Mouse (Mus musculus) gonadal fat pad, adult 2 months (tissue): ENCODE results near the gene Zfp335. TPM values are rescaled to one million over a fixed set of nuclear protein-coding genes. Genes with fewer than 3 reads are reported as not detected.
"Not testable (repeated sequence)": the region's sequence is repeated elsewhere in the genome, so short reads cannot be mapped to it uniquely, and the experiment has no call there.

Experiments
- DNase-seq: peaks from one replicate; pipeline ENCODE4 v3.0.0-alpha.2; 2012; ENCODE audit warnings: low read depth
- polyA plus RNA-seq: library from polyadenylated mRNA; depleted of rRNA; stranded (reverse); fragments of >200 nt; gene quantifications from 2 replicates; pipeline ENCODE4 v1.2.3, GENCODE M21; 2012; rRNA removed

Zfp335 gene
- polyA plus RNA-seq, 1 experiment = 21.7 TPM

DNA sequence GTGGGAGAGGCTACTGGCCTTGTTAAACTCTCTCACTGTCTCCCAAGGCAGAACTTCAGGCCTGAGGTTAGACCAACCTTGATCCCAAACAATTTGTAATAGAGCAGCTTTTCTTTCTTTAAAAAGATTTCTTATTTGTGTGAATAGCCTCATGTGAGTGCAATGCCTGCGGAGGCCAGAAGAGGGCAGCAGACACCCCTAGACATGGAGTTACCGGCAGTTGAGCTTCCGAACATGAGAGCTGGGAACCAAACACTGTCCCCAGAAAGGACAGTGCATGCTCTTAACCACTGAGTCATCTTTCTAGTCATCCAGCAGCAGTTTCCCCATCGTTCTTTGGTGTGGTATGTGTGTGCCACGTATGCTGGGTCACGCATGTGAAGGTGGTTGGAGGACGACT lies 44.0 kb downstream of the Zfp335 start:
- DNase-seq = no peak

DNA sequence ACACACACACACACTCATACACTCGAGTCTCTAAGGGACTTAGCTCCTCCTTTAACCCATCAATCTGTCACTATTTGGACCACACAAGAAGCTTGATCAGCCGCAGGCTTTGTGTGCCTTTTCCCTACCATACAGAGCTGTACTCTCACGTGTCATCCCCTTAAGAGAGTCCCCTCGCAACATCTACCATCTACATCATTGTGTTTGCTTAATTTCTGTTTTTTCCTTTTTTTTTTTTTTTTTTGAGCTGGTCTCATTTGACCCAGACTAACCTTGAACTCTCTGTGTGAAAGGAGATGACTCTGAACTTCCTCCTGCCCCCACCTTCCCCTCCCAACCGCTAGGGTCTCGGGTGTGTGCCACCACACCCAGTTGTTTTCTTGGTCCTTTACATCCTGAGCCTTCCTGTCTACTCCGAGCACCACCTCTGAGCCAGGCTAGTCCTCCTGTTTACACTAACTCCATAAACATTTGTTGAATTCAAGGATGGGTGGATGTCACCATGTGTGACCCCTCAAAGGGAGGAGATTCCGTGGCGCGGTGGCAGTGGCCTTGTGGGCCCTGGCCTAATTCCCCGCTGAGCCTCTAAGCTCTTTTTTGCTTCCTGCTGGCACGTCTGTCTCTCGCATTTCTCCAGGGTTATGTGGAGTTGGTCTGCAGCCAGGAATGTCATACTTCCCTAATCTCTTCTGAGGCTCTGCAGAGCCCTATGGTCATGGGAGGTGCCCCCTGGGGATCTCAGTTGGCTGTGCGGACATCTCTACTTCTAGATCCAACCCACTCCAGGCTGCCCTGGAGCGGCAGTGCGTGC lies 44.6 kb downstream of the Zfp335 start:
- no peak for DNase-seq

DNA sequence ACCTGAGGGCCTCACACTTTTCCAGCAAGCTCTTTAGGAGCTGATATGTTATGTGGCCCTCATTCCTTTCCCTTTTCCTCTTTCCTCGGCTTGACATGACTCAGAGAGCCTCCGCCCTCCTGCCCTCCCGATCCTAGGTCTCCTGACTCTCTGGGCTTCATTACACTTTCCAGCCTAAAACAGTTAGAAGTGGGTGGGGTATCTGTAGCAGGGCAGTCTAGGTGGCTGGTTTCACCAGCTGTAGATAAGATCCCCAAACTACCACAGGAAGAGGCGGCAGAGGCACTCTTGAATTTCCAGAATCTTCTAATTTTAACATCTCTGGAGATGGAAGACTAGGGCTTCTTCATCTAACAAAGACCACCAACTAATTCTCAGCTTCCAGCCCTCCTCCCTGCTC lies 47.0 kb downstream of the Zfp335 start:
- DNase-seq = no peak

DNA sequence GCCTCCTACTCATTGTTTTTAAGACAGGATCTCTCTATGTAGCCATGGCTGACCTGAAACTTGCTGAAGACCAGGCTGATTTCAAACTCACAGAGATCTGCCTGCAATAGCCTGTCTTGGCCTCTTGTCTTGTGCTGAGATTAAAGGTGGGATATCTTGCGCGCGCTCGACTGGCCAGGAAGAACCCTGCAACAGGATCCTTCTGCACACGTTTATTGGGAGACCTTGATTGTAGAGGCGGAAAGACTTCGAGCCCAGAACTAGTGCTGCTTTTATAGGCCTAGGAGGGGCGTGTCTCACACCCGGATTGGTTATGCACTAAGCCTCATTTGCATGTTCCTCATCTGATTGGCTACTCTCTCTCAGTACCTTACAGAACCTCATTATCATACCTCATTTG lies 48.1 kb downstream of the Zfp335 start:
- DNase-seq = not testable (repeated sequence)

DNA sequence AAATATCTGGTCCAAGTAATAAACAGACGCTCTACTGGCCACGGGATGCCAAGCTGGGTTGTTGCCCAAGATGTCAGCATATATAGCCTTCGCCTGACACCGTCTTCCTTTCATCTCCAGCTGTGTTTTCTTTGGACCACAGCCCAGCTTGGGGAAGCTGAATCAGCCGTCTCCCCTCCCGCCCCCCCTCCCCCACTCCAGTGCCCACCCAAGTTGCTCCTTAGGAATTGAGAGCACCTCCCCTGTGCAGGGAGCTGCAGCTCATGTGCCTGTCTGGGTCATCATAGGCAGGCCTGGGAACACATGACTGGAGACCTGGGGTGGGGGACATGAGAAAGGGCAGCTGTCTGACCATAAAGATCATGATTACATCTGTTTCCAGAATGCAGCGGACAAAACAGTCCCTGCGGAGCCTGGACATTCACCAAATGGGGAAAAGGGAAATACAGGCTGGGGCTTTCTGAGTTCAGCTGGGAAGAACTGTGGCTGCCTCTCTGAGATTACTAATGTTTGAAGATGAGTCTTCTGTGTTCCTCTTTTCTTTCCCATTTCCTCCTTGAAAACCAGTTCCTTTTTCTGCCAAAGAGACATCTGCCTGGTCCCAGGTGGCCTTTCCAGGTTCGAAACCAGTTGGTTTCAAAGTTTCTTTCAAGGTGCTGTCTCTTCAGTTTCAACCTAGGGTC lies 49.2 kb downstream of the Zfp335 start:
- DNase-seq = no peak

DNA sequence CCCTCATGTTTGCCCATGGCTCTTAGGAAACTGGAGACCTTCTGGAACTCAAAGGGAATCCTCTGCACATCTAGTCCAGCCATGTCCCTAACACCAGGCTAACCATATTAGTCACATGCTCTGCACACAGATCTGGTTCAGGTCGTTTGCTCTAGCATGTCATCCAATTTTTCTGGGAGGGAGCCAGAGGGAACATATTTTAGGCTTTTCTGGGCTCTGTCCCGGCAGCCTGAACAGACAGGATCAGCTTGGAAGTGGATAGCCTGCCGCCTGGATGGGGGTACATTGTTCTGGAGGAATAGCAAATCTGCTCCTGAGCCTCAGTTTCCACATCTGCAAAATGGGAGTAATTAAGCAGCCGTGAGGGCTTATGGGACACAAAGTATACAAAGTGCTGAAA lies 50.5 kb downstream of the Zfp335 start:
- DNase-seq = no peak

DNA sequence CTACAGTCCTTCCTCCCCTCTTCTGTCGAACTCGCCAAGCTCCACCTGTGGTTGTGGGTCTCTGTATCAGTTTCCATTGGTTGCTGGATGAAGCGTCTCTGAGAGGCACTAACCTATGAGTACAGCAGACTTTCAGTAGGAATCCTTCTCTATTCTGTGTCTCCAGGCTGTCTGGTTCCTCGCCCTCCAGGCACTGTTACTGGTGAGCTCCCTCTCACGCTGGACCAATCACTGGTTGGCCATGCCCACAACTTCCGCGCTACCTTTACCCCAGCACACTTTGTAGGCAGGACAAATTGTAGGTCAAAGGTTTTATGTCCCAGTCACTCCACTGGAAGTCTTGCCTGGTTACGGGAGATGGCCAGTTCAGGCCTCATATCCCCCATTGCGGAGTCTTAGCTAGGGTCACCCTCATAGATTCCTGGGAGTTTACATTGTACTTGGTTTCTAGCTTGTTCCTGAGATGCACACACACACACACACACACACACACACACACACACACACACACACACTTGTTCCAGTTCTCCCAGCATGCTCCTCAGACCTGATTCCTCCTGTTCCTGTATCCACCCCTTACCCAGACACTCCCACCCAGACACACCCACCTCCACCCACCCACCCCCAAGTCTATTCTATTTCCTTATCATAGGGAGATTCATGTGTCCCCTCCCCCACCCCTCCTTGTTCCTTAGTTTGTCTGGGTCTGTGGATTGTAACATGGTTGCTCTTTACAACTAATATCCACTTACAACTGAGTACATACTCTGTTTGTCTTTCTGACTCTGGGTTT lies 51.7 kb downstream of the Zfp335 start:
- DNase-seq = no peak

DNA sequence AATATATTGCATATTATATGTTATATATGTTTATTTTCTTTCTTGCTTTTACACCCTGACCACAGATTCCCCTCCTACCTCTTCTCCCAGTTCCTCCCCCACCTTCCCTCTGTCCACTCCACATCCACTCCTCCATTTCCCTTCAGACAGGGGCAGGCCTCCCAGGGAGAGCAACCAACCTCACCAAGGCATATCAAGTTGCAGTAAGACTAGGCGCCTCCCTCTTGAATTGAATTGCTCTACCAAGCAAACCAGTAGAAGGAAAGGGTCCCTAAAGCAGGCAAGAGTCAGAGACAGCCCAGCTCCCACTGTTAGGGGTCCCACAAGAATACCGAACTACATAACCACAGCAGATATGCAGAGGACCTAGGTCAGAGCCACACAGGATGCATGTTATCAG lies 52.4 kb downstream of the Zfp335 start:
- no peak for DNase-seq

DNA sequence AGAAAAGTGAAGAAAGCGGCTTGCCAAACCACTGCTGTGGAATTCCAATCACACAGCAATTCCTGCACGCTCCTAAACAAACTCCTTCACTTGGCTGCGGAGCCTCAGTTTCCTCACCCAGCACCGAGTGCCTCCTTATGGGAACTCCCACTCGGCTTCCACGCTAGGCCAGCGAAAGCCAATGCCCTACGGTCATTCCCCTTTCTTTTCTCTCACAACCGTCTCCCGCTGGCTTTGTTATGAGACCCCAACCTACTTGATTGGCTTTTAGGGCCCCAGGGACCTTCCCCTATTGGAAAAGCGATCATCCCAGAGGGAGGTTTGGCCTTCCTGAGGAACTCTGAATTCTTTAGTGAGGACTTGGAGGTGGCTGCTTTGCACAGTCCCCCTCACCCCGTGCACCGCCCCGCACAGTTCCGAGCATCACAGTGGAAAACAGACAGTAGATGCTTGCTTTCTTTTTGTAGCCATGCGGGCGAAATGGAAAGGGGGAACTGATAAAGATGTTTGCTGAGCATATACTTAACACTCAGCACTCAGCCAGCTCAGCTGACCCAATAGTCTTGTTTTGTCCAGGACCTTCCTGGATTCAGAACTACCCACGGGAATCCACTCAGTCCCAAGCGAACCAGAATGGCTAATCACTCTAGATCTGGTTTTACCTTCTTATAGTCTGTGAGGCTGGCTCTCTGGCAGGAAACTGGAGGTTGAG lies 53.6 kb downstream of the Zfp335 start:
- DNase-seq = no peak

DNA sequence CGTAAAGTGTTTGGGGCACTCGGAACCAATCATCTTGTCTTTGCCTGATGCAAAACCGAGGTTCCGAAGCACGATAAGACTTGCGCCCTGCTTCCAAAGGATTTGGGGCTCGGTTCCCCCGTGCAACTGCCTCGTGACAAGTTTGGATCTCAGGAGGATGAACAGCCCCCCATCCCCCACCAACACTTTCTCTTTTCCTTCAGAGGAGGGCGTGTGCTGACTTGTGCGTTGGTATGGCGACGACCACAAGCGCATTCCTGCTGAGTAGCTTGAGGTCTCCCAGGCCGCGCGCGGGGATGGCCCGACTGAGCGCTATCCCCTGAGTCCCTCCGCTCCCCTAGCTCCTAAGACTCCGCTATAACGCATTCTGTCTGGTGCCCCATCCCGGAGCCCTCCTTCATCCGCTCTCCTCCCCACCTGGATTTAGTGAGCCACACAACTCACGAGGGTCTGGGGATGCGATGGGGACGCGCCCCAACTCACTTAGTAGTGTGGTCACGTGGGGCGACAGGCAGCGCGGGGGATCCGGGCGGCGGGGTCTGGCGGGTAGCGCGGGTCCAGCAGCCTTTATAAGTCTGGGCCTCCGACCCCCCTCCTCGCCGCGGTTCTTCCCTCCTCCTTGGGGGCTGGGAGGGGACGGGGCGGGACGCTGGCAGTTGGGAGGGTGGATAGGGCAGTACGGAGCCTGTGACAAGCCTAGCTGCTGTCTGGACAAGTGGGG lies 54.3 kb downstream of the Zfp335 start, which contains the start of gene Pltp:
TSS of gene Pltp (minus strand) at position 611 of the 721 bp plus-strand sequence.
- DNase-seq = no peak

DNA sequence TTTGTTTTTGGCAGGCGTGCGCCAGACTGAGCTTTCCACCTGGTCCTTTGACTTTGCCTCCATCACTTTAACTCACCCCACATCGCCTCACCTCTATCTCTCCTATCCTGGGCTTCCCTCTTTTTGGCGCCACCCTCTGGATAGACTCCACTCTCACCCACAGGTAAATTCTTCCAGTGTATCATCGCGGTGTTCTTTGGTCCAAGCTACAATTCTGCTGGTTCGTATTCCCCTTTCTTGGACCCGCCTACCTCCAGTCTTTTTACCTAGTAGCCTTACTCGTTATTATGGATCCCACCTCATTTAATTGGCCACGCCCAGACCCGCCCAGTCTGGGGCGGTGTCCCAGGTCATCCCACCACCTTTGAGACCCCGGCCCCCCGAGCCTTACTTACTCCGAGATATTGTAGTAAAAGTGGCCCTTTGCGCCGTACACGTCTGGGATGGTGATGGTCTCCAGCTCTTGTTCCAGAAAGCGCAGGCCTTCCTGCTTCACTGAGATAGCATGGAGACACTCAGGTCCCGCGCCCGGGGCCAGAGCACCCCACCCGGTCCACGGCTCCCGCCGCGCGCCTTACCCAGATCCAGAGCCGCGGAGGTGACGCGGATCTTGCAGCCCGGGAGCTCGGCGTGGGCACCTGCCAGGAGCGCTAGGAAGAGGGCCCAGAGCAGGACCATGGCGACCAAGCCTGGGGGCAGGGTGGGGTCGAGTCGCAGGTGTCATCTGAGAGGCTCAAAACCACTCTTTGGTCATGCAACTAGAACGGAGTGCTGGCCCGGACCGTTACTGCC lies 55.1 kb downstream of the Zfp335 start:
- no peak for DNase-seq

DNA sequence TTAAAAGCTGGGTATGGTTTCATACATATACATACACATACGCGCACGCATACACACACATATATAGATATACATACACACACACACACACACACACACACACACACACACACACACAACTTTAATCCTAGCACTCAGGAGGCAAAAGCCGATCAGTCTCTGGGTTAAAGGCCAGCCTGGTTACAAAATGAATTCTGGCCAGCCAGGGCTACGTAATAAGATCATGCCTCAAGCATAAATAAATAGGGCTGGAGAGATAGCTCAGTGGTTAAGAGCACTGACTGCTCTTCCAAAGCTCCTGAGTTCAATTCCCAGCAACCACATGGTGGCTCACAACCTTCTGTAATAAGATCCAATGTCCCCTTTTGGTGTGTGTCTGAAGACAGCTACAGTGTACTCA lies 56.0 kb downstream of the Zfp335 start:
- DNase-seq = not testable (repeated sequence)

DNA sequence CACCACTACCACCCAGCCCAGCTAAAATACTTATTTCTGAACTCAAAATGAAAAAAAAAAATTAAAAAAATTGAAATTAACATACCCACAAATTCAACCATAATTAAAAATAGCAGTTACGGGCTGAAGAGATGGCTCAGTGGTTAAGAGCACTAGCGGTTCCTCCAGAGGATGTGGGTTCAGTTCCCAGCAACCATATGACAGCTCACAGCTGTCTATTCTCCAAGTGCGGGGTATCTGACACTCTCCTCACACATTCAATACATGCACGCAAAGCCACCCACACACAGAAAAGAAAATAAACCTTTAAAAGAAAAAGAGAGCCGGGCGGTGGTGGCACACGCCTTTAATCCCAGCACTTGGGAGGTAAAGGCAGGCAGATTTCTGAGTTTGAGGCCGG lies 61.5 kb downstream of the Zfp335 start:
- no peak for DNase-seq

DNA sequence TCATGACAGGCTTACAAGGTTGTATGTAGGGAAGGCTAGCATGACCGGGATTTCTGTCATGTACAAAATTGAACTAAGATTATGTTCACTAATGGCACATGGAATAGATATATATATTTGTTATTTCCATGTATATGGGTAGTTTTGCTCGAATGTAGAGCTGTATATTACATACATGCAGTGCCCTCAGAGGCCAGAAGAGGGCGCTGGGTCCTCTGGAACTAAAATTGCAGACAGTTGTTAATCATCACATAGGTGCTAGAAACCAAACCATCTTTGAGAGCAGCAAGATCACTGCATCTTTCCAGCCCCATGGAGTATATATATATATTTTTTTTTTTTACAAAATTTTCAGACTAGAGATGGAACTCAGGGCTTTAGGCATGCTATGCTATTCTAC lies 65.8 kb downstream of the Zfp335 start:
- no peak for DNase-seq

Other genes starting within 250 kb of the Zfp335 start
- 6.6 and 15.6 TPM in 2 replicates for gene Wfdc11, start 237.7 kb downstream of the Zfp335 start, polyA plus RNA-seq
- gene Wfdc13, start 226.7 kb downstream of the Zfp335 start, polyA plus RNA-seq = 1,038 and 1,237 TPM in 2 replicates
- 272 and 330 TPM in 2 replicates for gene Spint4, start 213.3 kb downstream of the Zfp335 start, polyA plus RNA-seq
- gene Spint5, start 196.5 kb downstream of the Zfp335 start, polyA plus RNA-seq = 127 and 235 TPM in 2 replicates
- gene Wfdc3, start 165.8 kb downstream of the Zfp335 start, polyA plus RNA-seq = 11.1 and 11.3 TPM in 2 replicates
- 29.9 and 49.6 TPM in 2 replicates for gene Dnttip1, start 165.8 kb downstream of the Zfp335 start, polyA plus RNA-seq
- 8.5 and 11.8 TPM in 2 replicates for gene Ube2c, start 141.9 kb downstream of the Zfp335 start, polyA plus RNA-seq
- 17.6 and 20.6 TPM in 2 replicates for gene Tnnc2, start 131.8 kb downstream of the Zfp335 start, polyA plus RNA-seq
- 23.0 and 24.6 TPM in 2 replicates for gene Snx21, start 125.9 kb downstream of the Zfp335 start, polyA plus RNA-seq
- 31.4 and 31.5 TPM in 2 replicates for gene Acot8, start 106.9 kb downstream of the Zfp335 start, polyA plus RNA-seq
- gene Zswim3, start 106.7 kb downstream of the Zfp335 start, polyA plus RNA-seq = 3.4 and 3.7 TPM in 2 replicates
- gene Zswim1, start 89.1 kb downstream of the Zfp335 start, polyA plus RNA-seq = 10.5 and 11.8 TPM in 2 replicates
- gene Spata25, start 83.2 kb downstream of the Zfp335 start, polyA plus RNA-seq = 0.46 and 0.70 TPM in 2 replicates
- 274 and 289 TPM in 2 replicates for gene Ctsa, start 78.9 kb downstream of the Zfp335 start, polyA plus RNA-seq
- gene Neurl2, start 78.3 kb downstream of the Zfp335 start, polyA plus RNA-seq = 5.9 and 7.4 TPM in 2 replicates
- 277 and 290 TPM in 2 replicates for gene Pltp, start 54.0 kb downstream of the Zfp335 start, polyA plus RNA-seq
- gene Pcif1, start 32.5 kb downstream of the Zfp335 start, polyA plus RNA-seq = 32.0 and 33.9 TPM in 2 replicates
- gene Mmp9, start 29.0 kb upstream of the Zfp335 start, polyA plus RNA-seq = 7.0 and 9.7 TPM in 2 replicates
- 1.7 and 2.0 TPM in 2 replicates for gene Slc12a5, start 49.0 kb upstream of the Zfp335 start, polyA plus RNA-seq
- gene Ncoa5, start 123.1 kb upstream of the Zfp335 start, polyA plus RNA-seq = 22.9 and 23.8 TPM in 2 replicates
- gene Cd40, start 143.9 kb upstream of the Zfp335 start, polyA plus RNA-seq = 6.5 and 6.6 TPM in 2 replicates
- gene 1700025C18Rik, start 179.0 kb upstream of the Zfp335 start, polyA plus RNA-seq = not detected in 2 replicates